8 mouse cellular contexts compared by ENCODE assay signal in the genomic region with DNA sequence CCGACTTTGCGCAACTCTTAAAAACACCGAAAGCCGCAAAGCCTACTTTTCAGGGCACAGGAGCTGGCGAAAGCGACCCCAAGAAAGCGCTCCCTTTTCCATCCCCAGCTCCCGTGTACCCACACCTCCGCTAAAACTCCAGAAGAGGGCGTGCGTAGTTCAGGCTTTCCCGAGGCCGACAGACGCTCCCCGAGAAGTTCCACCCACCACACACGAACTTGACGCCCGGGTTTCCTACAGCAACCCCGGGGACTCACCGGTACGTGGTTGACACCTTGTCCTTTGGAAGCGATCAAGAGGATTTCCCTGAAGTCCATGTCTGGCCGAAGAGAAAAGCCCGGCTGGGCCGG. TPM values are rescaled to one million over a fixed set of nuclear protein-coding genes. Genes with fewer than 3 reads are reported as not detected.
A peak's percentile ranks its signal among the peaks of the same experiment; 100 is the strongest.
DNase-seq lines count a peak whose midpoint lies in the region; ATAC-seq and TF ChIP-seq lines count a peak whose summit lies in the region.

No protein-coding gene starts in this region.

- peaks cover 9% of the 10 kb centered on the region; the same call in 1 of the 2 replicates for H3K4me1 ChIP-seq in lung, postnatal 0 days (ENCODE audit: insufficient read depth, low read depth, low read length)
- peaks cover 16% of the 10 kb centered on the region for H3K4me1 ChIP-seq in intestine, embryonic 14.5 days (replicated peaks; ENCODE audit: control insufficient read depth, insufficient read depth, low read length)
- H3K4me1 ChIP-seq in midbrain, embryonic 16.5 days (ENCODE audit: control insufficient read depth, insufficient read depth, low read length) = peaks cover 34% of the 10 kb centered on the region

- peak; percentile 68 for TF ChIP-seq CTCF in lung, postnatal 0 days (IDR thresholded peaks at IDR 0.05)

- no peaks in the 10 kb centered on the region for H3K36me3 ChIP-seq in lung, postnatal 0 days (ENCODE audit: insufficient read depth, low read length)
- H3K36me3 ChIP-seq in intestine, embryonic 14.5 days (ENCODE audit: control insufficient read depth, insufficient read depth, low read length) = no peaks in the 10 kb centered on the region
- H3K36me3 ChIP-seq in midbrain, embryonic 16.5 days (ENCODE audit: control insufficient read depth, insufficient read depth, low read length) = no peaks in the 10 kb centered on the region

- WGBS in lung, postnatal 0 days = 2% methylated on average over 25 of the region's 25 CpGs
- 1% methylated on average over 25 of the region's 25 CpGs for WGBS in intestine, embryonic 14.5 days
- 0% methylated on average over 25 of the region's 25 CpGs for WGBS in midbrain, embryonic 16.5 days

- ATAC-seq in lung, postnatal 0 days = peak; percentile 61
- ATAC-seq in intestine, embryonic 14.5 days (replicated peaks; ENCODE audit: low FRiP score, low TSS enrichment, low read depth) = peak; percentile 71
- peak; percentile 74 for ATAC-seq in midbrain, embryonic 16.5 days

- H3K4me2 ChIP-seq in lung, postnatal 0 days (replicated peaks; ENCODE audit: low read depth, low read length) = peak overlapping the region; percentile 75
- H3K4me2 ChIP-seq in intestine, embryonic 14.5 days (ENCODE audit: low read length) = peak overlapping the region; percentile 77
- peak overlapping the region; percentile 61 for H3K4me2 ChIP-seq in midbrain, embryonic 16.5 days (ENCODE audit: low read length)

- H3K27me3 ChIP-seq in lung, postnatal 0 days (replicated peaks; ENCODE audit: insufficient read depth, low read length) = no peaks in the 10 kb centered on the region
- H3K27me3 ChIP-seq in intestine, embryonic 14.5 days (replicated peaks; ENCODE audit: control insufficient read depth, insufficient read depth, low read length) = no peaks in the 10 kb centered on the region
- no peaks in the 10 kb centered on the region for H3K27me3 ChIP-seq in midbrain, embryonic 16.5 days (ENCODE audit: control insufficient read depth, insufficient read depth, low read depth, low read length)

- TF ChIP-seq EP300 in lung, postnatal 0 days (IDR thresholded peaks at IDR 0.05) = no peak

- DNase-seq in lung, postnatal 0 days (ENCODE audit: low spot score) = peak; percentile 92
- no peak for DNase-seq in lung, postnatal 10 days
- peak; percentile 85 for DNase-seq in embryo, embryonic 10.5 days (ENCODE audit: low spot score)
- no peak for DNase-seq in intestine, embryonic 14.5 days (ENCODE audit: low spot score)
- DNase-seq in adrenal gland, postnatal 25 days = no peak
- no peak for DNase-seq in adrenal gland, adult (ENCODE audit: inconsistent age in 2 of 2, low spot score in 1 of 2)
- no peak for DNase-seq in lung, postnatal 36 days

- H3K27ac ChIP-seq in lung, postnatal 0 days (ENCODE audit: low read length) = peak overlapping the region; percentile 97
- H3K27ac ChIP-seq in intestine, embryonic 14.5 days (ENCODE audit: low read depth) = peak overlapping the region; percentile 84
- H3K27ac ChIP-seq in midbrain, embryonic 16.5 days (ENCODE audit: low read length) = peak overlapping the region; percentile 68

- H3K9ac ChIP-seq in lung, postnatal 0 days (replicated peaks; ENCODE audit: low read depth) = peak overlapping the region; percentile 74
- peak overlapping the region; percentile 67 for H3K9ac ChIP-seq in intestine, embryonic 14.5 days (ENCODE audit: low read length)
- peak overlapping the region; percentile 75 for H3K9ac ChIP-seq in midbrain, embryonic 16.5 days (ENCODE audit: low read depth, low read length)

- H3K4me3 ChIP-seq in lung, postnatal 0 days (ENCODE audit: low read depth, low read length) = peak overlapping the region; percentile 79
- H3K4me3 ChIP-seq in intestine, embryonic 14.5 days (ENCODE audit: low read depth, low read length) = peak overlapping the region; percentile 75
- peak overlapping the region; percentile 75 for H3K4me3 ChIP-seq in midbrain, embryonic 16.5 days (ENCODE audit: low read depth, low read length)

- H3K9me3 ChIP-seq in lung, postnatal 0 days (ENCODE audit: low read length) = no peaks in the 10 kb centered on the region
- no peaks in the 10 kb centered on the region for H3K9me3 ChIP-seq in intestine, embryonic 14.5 days (ENCODE audit: control insufficient read depth, low read length)
- no peaks in the 10 kb centered on the region for H3K9me3 ChIP-seq in midbrain, embryonic 16.5 days (replicated peaks; ENCODE audit: control insufficient read depth, low read length, poor library complexity, severe bottlenecking)

RNA-seq across cellular contexts. Expression of a gene that starts 0.4 kb away (rescaled TPM):
- 13.1 and 14.9 TPM in 2 replicates for polyA plus RNA-seq in lung, postnatal 0 days (2015; fragmentation: Nextera tagmentation; extraction: Ambion mirVana)
- 17.6 and 18.0 TPM in 2 replicates for polyA plus RNA-seq in intestine, embryonic 14.5 days (2014; fragmentation: Nextera tagmentation; extraction: Ambion mirVana)
- polyA plus RNA-seq in midbrain, embryonic 16.5 days (2015; fragmentation: Nextera tagmentation; extraction: Ambion mirVana) = 7.4 and 8.5 TPM in 2 replicates
- total RNA-seq in adrenal gland, postnatal 25 days (2021) = 18.9 and 19.0 TPM in 2 replicates

RNA-seq across cellular contexts. Expression of a gene that starts 24.4 kb away (rescaled TPM):
- polyA plus RNA-seq in lung, postnatal 0 days (2015; fragmentation: Nextera tagmentation; extraction: Ambion mirVana) = not detected in 2 replicates
- not detected in 2 replicates for polyA plus RNA-seq in intestine, embryonic 14.5 days (2014; fragmentation: Nextera tagmentation; extraction: Ambion mirVana)
- polyA plus RNA-seq in midbrain, embryonic 16.5 days (2015; fragmentation: Nextera tagmentation; extraction: Ambion mirVana) = not detected in 2 replicates
- total RNA-seq in adrenal gland, postnatal 25 days (2021) = not detected in 2 replicates

RNA-seq across cellular contexts. Expression of a gene that starts 42.6 kb away (rescaled TPM):
- polyA plus RNA-seq in lung, postnatal 0 days (2015; fragmentation: Nextera tagmentation; extraction: Ambion mirVana) = 36.2 and 36.5 TPM in 2 replicates
- polyA plus RNA-seq in intestine, embryonic 14.5 days (2014; fragmentation: Nextera tagmentation; extraction: Ambion mirVana) = 30.6 and 31.4 TPM in 2 replicates
- 22.9 and 24.1 TPM in 2 replicates for polyA plus RNA-seq in midbrain, embryonic 16.5 days (2015; fragmentation: Nextera tagmentation; extraction: Ambion mirVana)
- 25.8 and 53.9 TPM in 2 replicates for total RNA-seq in adrenal gland, postnatal 25 days (2021)

RNA-seq across cellular contexts. Expression of a gene that starts 49.5 kb away (rescaled TPM):
- polyA plus RNA-seq in lung, postnatal 0 days (2015; fragmentation: Nextera tagmentation; extraction: Ambion mirVana) = 4.1 and 6.0 TPM in 2 replicates
- 11.4 and 12.6 TPM in 2 replicates for polyA plus RNA-seq in intestine, embryonic 14.5 days (2014; fragmentation: Nextera tagmentation; extraction: Ambion mirVana)
- polyA plus RNA-seq in midbrain, embryonic 16.5 days (2015; fragmentation: Nextera tagmentation; extraction: Ambion mirVana) = 5.3 and 6.0 TPM in 2 replicates
- total RNA-seq in adrenal gland, postnatal 25 days (2021) = 16.7 and 19.1 TPM in 2 replicates

Comparison
In these comparisons a context has a peak if more than half of its experiments do, and no peak if none do; other contexts are left out.
1. DNase-seq: peak in lung, postnatal 0 days (single experiment) and embryo, embryonic 10.5 days (single experiment); none in lung, postnatal 10 days (single experiment), intestine, embryonic 14.5 days (single experiment), adrenal gland, postnatal 25 days (single experiment), adrenal gland, adult (0 of 2) and lung, postnatal 36 days (single experiment).
2. Peak in every context shown above with its lines, with median percentiles within 50 percentile points of each other: ATAC-seq, H3K27ac ChIP-seq, H3K4me2 ChIP-seq, H3K4me3 ChIP-seq and H3K9ac ChIP-seq.